Mouse (Mus musculus) MEL (cell line): ENCODE results near the gene Tsacc. TPM values are rescaled to one million over a fixed set of nuclear protein-coding genes. Genes with fewer than 3 reads are reported as not detected.

ENCODE experiments used
- DNase-seq: peaks from one replicate; pipeline ENCODE4 v3.0.0; 2011; ENCODE audit warnings: low read depth, low spot score
- H3K27ac ChIP-seq: 2 replicates; pipeline ENCODE4 v1.5.1; 2012; ENCODE audit warnings: low read depth, mild to moderate bottlenecking, control low read depth, low read length, moderate library complexity; ENCODE audit not compliant: control insufficient read depth
- H3K27me3 ChIP-seq, 2 experiments: fragments of 150-350 bp in 1 of 2; sonication (generic) in 1 of 2; 2 replicates each; pipeline ENCODE4 v1.6.1; 2012; ENCODE audit warnings: low read length in 2 of 2, mild to moderate bottlenecking in 2 of 2, improper control_type of control experiment in 1 of 2, moderate library complexity in 1 of 2; ENCODE audit not compliant: insufficient read depth in 2 of 2, control insufficient read depth in 1 of 2
- H3K36me3 ChIP-seq, 2 experiments: 2 replicates each; pipeline ENCODE4 v1.6.1; 2012 to 2014; ENCODE audit warnings: low read length in 2 of 2, improper control_type of control experiment in 1 of 2, inconsistent platforms in 1 of 2, mild to moderate bottlenecking in 1 of 2; ENCODE audit not compliant: insufficient read depth in 2 of 2, control insufficient read depth in 1 of 2
- H3K4me1 ChIP-seq, 2 experiments: fragments of 150-350 bp in 1 of 2; sonication (generic) in 1 of 2; 2 replicates each; pipeline ENCODE4 v1.6.1; 2012; ENCODE audit warnings: low read length in 2 of 2, improper control_type of control experiment in 1 of 2, mild to moderate bottlenecking in 1 of 2; ENCODE audit not compliant: insufficient read depth in 2 of 2, control insufficient read depth in 1 of 2
- H3K4me3 ChIP-seq, 2 experiments: fragments of 150-350 bp in 1 of 2; sonication (generic) in 1 of 2; 2 replicates each; pipeline ENCODE4 v1.5.1; 2012; ENCODE audit warnings: low read depth in 2 of 2, low read length in 2 of 2, mild to moderate bottlenecking in 2 of 2, moderate library complexity in 2 of 2, control low read depth in 1 of 2, improper control_type of control experiment in 1 of 2; ENCODE audit not compliant: control insufficient read depth in 1 of 2, insufficient read depth in 1 of 2
- H3K79me2 ChIP-seq: 2 replicates; pipeline ENCODE4 v1.6.1; 2012; ENCODE audit warnings: mild to moderate bottlenecking, low read length, moderate library complexity; ENCODE audit not compliant: control insufficient read depth, poor library complexity, insufficient read depth
- H3K9ac ChIP-seq: 2 replicates; pipeline ENCODE4 v1.6.1; 2012; ENCODE audit warnings: low read depth, mild to moderate bottlenecking, control low read depth, low read length, moderate library complexity; ENCODE audit not compliant: control insufficient read depth, poor library complexity, severe bottlenecking
- H3K9me3 ChIP-seq: fragments of 150-350 bp; sonication (generic); replicated peaks from 2 replicates; pipeline ENCODE4 v1.6.1; 2012; ENCODE audit warnings: mild to moderate bottlenecking, low read length, improper control_type of control experiment, moderate library complexity; ENCODE audit not compliant: insufficient read depth
- BHLHE40 ChIP-seq: IDR thresholded peaks from 2 replicates; pipeline ENCODE4 v1.6.1; 2012; ENCODE audit warnings: low read depth, mild to moderate bottlenecking, inconsistent platforms, low read length, improper control_type of control experiment, borderline replicate concordance
- CTCF ChIP-seq, 3 experiments: IDR thresholded peaks in 2 of 3; conservative IDR thresholded peaks in 1 of 3; 2 replicates each; pipeline ENCODE4 v1.5.1; 2011 to 2012; ENCODE audit warnings: low read length in 3 of 3, low read depth in 2 of 3, mild to moderate bottlenecking in 2 of 3, improper control_type of control experiment in 1 of 3, inconsistent platforms in 1 of 3, mixed read lengths in 1 of 3, moderate library complexity in 1 of 3; ENCODE audit not compliant: control insufficient read depth in 1 of 3, insufficient read depth in 1 of 3, poor library complexity in 1 of 3, severe bottlenecking in 1 of 3
- E2F4 ChIP-seq: IDR thresholded peaks from 2 replicates; pipeline ENCODE4 v1.6.1; 2011; ENCODE audit warnings: low read depth, low read length, improper control_type of control experiment, borderline replicate concordance
- EP300 ChIP-seq, 2 experiments: IDR thresholded peaks; 2 replicates each; pipeline ENCODE4 v1.6.1; 2011; ENCODE audit warnings: improper control_type of control experiment in 2 of 2, low read length in 2 of 2, low read depth in 1 of 2, mild to moderate bottlenecking in 1 of 2
- ETS1 ChIP-seq: IDR thresholded peaks from 2 replicates; pipeline ENCODE4 v1.6.1; 2012; ENCODE audit warnings: low read depth, mild to moderate bottlenecking, inconsistent platforms, low read length, improper control_type of control experiment, moderate library complexity
- HCFC1 ChIP-seq: IDR thresholded peaks from 2 replicates; pipeline ENCODE4 v1.6.1; 2012; ENCODE audit warnings: low read depth, mild to moderate bottlenecking, inconsistent platforms, low read length, improper control_type of control experiment, moderate library complexity
- MAFK ChIP-seq: IDR thresholded peaks from 2 replicates; pipeline ENCODE4 v1.6.1; 2011; ENCODE audit warnings: low read depth, mild to moderate bottlenecking, low read length, improper control_type of control experiment, borderline replicate concordance
- MXI1 ChIP-seq: IDR thresholded peaks from 2 replicates; pipeline ENCODE4 v1.6.1; 2011; ENCODE audit warnings: mild to moderate bottlenecking, low read depth, low read length, improper control_type of control experiment
- NRF1 ChIP-seq: IDR thresholded peaks from 2 replicates; pipeline ENCODE4 v1.6.1; 2014; ENCODE audit warnings: low read depth, mild to moderate bottlenecking, inconsistent platforms, low read length, improper control_type of control experiment, moderate library complexity; ENCODE audit not compliant: poor library complexity, insufficient read depth, severe bottlenecking
- POLR2A ChIP-seq, 2 experiments: IDR thresholded peaks; 2 replicates each; pipeline ENCODE4 v1.6.1; 2011 to 2012; ENCODE audit warnings: low read length in 2 of 2, mild to moderate bottlenecking in 2 of 2, control low read depth in 1 of 2, improper control_type of control experiment in 1 of 2, low read depth in 1 of 2, moderate library complexity in 1 of 2; ENCODE audit not compliant: control insufficient read depth in 1 of 2, insufficient read depth in 1 of 2, poor library complexity in 1 of 2
- POLR2AphosphoS5 ChIP-seq: IDR thresholded peaks from 2 replicates; pipeline ENCODE4 v1.6.1; 2012; ENCODE audit warnings: low read depth, borderline replicate concordance, mild to moderate bottlenecking, inconsistent platforms, low read length, moderate library complexity, mixed read lengths
- RAD21 ChIP-seq: IDR thresholded peaks from 2 replicates; pipeline ENCODE4 v1.6.1; 2011; ENCODE audit warnings: mild to moderate bottlenecking, low read depth, low read length, improper control_type of control experiment
- SIN3A ChIP-seq: IDR thresholded peaks from 2 replicates; pipeline ENCODE4 v1.6.1; 2012; ENCODE audit warnings: low read length, improper control_type of control experiment, inconsistent platforms
- SMC3 ChIP-seq: IDR thresholded peaks from 2 replicates; pipeline ENCODE4 v1.6.1; 2011; ENCODE audit warnings: low read depth, low read length, improper control_type of control experiment
- TAL1 ChIP-seq: IDR thresholded peaks from 2 replicates; pipeline ENCODE4 v1.6.1; 2012; ENCODE audit warnings: mild to moderate bottlenecking, inconsistent platforms, low read length, moderate library complexity, mixed read lengths
- TBP ChIP-seq: IDR thresholded peaks from 2 replicates; pipeline ENCODE4 v1.8.0; 2011; ENCODE audit warnings: low read depth, low read length, improper control_type of control experiment
- TCF12 ChIP-seq: IDR thresholded peaks from 2 replicates; pipeline ENCODE4 v1.6.1; 2014; ENCODE audit warnings: low read depth, mild to moderate bottlenecking, inconsistent platforms, low read length, improper control_type of control experiment, moderate library complexity
- USF1 ChIP-seq: IDR thresholded peaks from 2 replicates; pipeline ENCODE4 v1.6.1; 2014; ENCODE audit warnings: low read depth, mild to moderate bottlenecking, inconsistent platforms, low read length, improper control_type of control experiment, moderate library complexity
- USF2 ChIP-seq, 2 experiments: IDR thresholded peaks; 2 replicates each; pipeline ENCODE4 v1.6.1; 2011 to 2012; ENCODE audit warnings: improper control_type of control experiment in 2 of 2, low read length in 2 of 2, borderline replicate concordance in 1 of 2, inconsistent platforms in 1 of 2, low read depth in 1 of 2, mild to moderate bottlenecking in 1 of 2; ENCODE audit not compliant: insufficient read depth in 1 of 2
- ZC3H11A ChIP-seq: IDR thresholded peaks from 2 replicates; pipeline ENCODE4 v1.6.1; 2012; ENCODE audit warnings: low read depth, mild to moderate bottlenecking, inconsistent platforms, low read length, improper control_type of control experiment
- ZKSCAN1 ChIP-seq: IDR thresholded peaks from 2 replicates; pipeline ENCODE4 v1.6.1; 2012; ENCODE audit warnings: low read depth, mild to moderate bottlenecking, inconsistent platforms, low read length, improper control_type of control experiment, moderate library complexity
- ZMIZ1 ChIP-seq: IDR thresholded peaks from 2 replicates; pipeline ENCODE4 v1.6.1; 2012; ENCODE audit warnings: low read depth, mild to moderate bottlenecking, inconsistent platforms, low read length, improper control_type of control experiment, moderate library complexity
- polyA plus RNA-seq, 2 experiments: library from polyadenylated mRNA; stranded (reverse) in 1 of 2; unstranded in 1 of 2; fragments of >175 nt in 1 of 2; fragments of >200 nt in 1 of 2; gene quantifications; 2 replicates each; pipeline versions ENCODE4 v1.2.1 to v1.2.4; 2012; ENCODE audit warnings: low replicate concordance in 2 of 2, low read depth in 1 of 2; ENCODE audit not compliant: insufficient read length in 2 of 2, insufficient read depth in 1 of 2, missing spikeins in 1 of 2
- total RNA-seq: library from RNA; depleted of rRNA; stranded (reverse); fragments of 300-350 nt; gene quantifications from 2 replicates; pipeline ENCODE4 v1.2.3, GENCODE M21; 2012

Tsacc gene
- total and polyA plus RNA-seq, 3 experiments: 34.1 to 41.1 TPM; not detected in 1

DNA sequence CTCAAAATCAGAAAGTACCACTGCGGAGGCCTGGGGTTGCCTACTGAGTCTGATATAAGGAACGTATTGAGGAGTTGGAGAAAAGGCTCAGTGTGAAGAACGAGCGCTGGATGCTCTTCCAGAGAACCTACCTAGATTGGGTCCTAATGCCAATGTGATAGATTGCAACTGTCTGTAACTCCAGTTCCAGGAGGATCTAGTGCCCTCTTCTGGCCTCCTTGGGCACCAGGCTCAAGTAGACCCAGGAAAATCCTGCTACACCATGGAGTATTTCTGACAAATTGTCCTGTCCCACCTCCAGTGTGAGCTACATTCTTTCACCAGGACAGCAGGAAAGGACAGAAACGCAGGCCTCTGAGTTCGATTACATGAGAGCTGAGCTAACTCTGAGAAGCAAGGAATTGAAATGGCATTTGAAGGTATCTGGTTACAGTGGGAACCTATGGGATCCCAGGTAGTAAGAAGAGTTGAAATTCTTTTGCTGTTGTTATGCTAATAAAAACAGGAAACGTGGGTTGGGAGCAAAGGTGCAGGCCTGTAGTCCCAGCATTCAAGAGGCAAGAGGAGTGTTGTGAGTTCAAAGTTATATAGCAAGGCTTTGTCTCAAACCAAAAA is 20.2 kb downstream of the Tsacc start:
- no peaks in the 10 kb centered on the region for H3K9me3 ChIP-seq
- no peak overlapping the region for H3K4me3 ChIP-seq
- DNase-seq: peak; percentile 54
- TF ChIP-seq POLR2A (IDR thresholded peaks at IDR 0.05; ENCODE audit: control insufficient read depth in 1 of 2, insufficient read depth in 1 of 2, low read depth in 1 of 2, low read length in 2 of 2, poor library complexity in 1 of 2) (no peak), EP300 (IDR thresholded peaks at IDR 0.05; ENCODE audit: low read depth in 1 of 2, low read length in 2 of 2) (no peak), SMC3 (peak; percentile 49), E2F4 (no peak), USF2 (IDR thresholded peaks at IDR 0.05; ENCODE audit: borderline replicate concordance in 1 of 2, insufficient read depth in 1 of 2, low read depth in 1 of 2, low read length in 2 of 2) (no peak), ETS1 (no peak), TBP (no peak), MAFK (no peak), USF1 (no peak), ZC3H11A (peak; percentile 23; the same call in 1 of the 2 replicates), ZMIZ1 (no peak), SIN3A (no peak), RAD21 (peak; percentile 43), CTCF (IDR thresholded peaks at IDR 0.05 in 2 of 3, conservative IDR thresholded peaks at IDR 0.05 in 1 of 3; ENCODE audit: control insufficient read depth in 1 of 3, insufficient read depth in 1 of 3, low read depth in 2 of 3, low read length in 3 of 3, poor library complexity in 1 of 3, severe bottlenecking in 1 of 3) (peak; percentile 62 to 65 (median 65)), NRF1 (no peak), ZKSCAN1 (no peak), TCF12 (no peak), MXI1 (no peak), TAL1 (no peak), HCFC1 (no peak), POLR2AphosphoS5 (no peak), BHLHE40 (no peak)
- no peaks in the 10 kb centered on the region for H3K27me3 ChIP-seq
- H3K9ac ChIP-seq: no peak overlapping the region
- H3K79me2 ChIP-seq: no peaks in the 10 kb centered on the region
- H3K27ac ChIP-seq: no peak overlapping the region
- no peaks in the 10 kb centered on the region; a peak in 1 of 4 replicates for H3K36me3 ChIP-seq
- H3K4me1 ChIP-seq: 0 out of 4 replicates have a peak, but pooled peaks cover 0 to 3% of the 10 kb centered on the region in 2 experiments
